Mouse (Mus musculus) liver, adult 2 months (tissue): ENCODE results near the gene Agpat1.

Experiments used
- CTCF ChIP-seq: fragments of 200-500 bp; IDR thresholded peaks from 2 replicates; pipeline ENCODE4 v1.5.1; 2011; ENCODE audit warnings: low read depth, low read length, control low read depth
- POLR2A ChIP-seq: fragments of 200-500 bp; IDR thresholded peaks from 2 replicates; pipeline ENCODE4 v1.6.1; 2011; ENCODE audit warnings: low read length, control low read depth; ENCODE audit not compliant: insufficient read depth; ENCODE audit errors: extremely low read depth

DNA sequence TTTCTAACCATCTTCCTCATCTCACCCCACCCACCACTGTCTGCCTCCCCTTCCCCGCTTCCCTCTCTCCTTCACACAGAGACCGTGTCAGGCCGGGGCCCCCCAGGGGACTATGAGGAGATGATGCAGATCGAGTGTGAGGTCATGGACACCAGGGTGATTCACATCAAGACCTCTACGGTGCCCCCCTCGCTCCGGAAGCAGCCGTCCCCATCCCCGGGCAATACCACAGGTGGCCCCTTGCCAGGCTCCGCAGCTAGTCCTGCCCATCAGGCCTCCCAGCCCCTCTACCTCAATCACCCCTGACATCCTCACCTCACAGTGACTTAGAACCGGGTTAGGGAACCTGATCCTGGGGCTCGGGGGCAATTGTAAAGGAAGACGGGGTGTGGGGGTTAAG lies 50.3 kb downstream of the Agpat1 start:
- no peak for TF ChIP-seq CTCF
- no peak for TF ChIP-seq POLR2A
